Mouse (Mus musculus) CH12.LX (cell line): ENCODE measurements around the gene Cc2d1a. TPM values are rescaled to one million over a fixed set of nuclear protein-coding genes. Genes with fewer than 3 reads are reported as not detected.

ENCODE experiments used
- DNase-seq: peaks from one replicate; pipeline ENCODE4 v3.0.0-alpha.2; 2013; ENCODE audit errors: extremely low read depth
- H3K27ac ChIP-seq: 2 replicates; pipeline ENCODE4 v1.5.1; 2012; ENCODE audit warnings: low read depth, mild to moderate bottlenecking, control low read depth, moderate library complexity; ENCODE audit not compliant: insufficient read depth
- H3K27me3 ChIP-seq: replicated peaks from 2 replicates; pipeline ENCODE3; 2012; ENCODE audit warnings: inconsistent platforms
- H3K36me3 ChIP-seq, 2 experiments: replicated peaks in 1 of 2; 2 replicates each; pipeline versions ENCODE3 to v1.6.1; 2012; ENCODE audit warnings: inconsistent platforms in 1 of 2, low read length in 1 of 2, mild to moderate bottlenecking in 1 of 2, mixed read lengths in 1 of 2, moderate library complexity in 1 of 2; ENCODE audit not compliant: control insufficient read depth in 1 of 2, insufficient read depth in 1 of 2
- H3K4me1 ChIP-seq, 2 experiments: 2 replicates each; pipeline ENCODE4 v1.6.1; 2012; ENCODE audit warnings: inconsistent platforms in 1 of 2, moderate library complexity in 1 of 2; ENCODE audit not compliant: insufficient read depth in 2 of 2, control insufficient read depth in 1 of 2
- H3K4me2 ChIP-seq: 2 replicates; pipeline ENCODE4 v1.6.1; 2012; ENCODE audit warnings: low read depth, mild to moderate bottlenecking, control low read depth; ENCODE audit not compliant: poor library complexity, insufficient read depth, severe bottlenecking
- H3K4me3 ChIP-seq, 3 experiments: fragments of 150-350 bp in 1 of 3; sonication (generic) in 1 of 3; replicated peaks in 1 of 3; 2 replicates each; pipeline versions ENCODE3 to v1.5.1; 2011 to 2012; ENCODE audit warnings: low read depth in 2 of 3, low read length in 2 of 3, mild to moderate bottlenecking in 2 of 3, moderate library complexity in 2 of 3, control low read depth in 1 of 3, improper control_type of control experiment in 1 of 3, inconsistent platforms in 1 of 3, mixed read lengths in 1 of 3; ENCODE audit not compliant: poor library complexity in 1 of 3
- H3K79me2 ChIP-seq: replicated peaks from 2 replicates; pipeline ENCODE4 v1.6.1; 2012; ENCODE audit warnings: mild to moderate bottlenecking, moderate library complexity; ENCODE audit not compliant: control insufficient read depth, poor library complexity, insufficient read depth, severe bottlenecking; ENCODE audit errors: extremely low read depth
- H3K9ac ChIP-seq: 2 replicates; pipeline ENCODE4 v1.6.1; 2012; ENCODE audit warnings: low read depth, mild to moderate bottlenecking, control low read depth, moderate library complexity; ENCODE audit not compliant: insufficient read depth
- H3K9me3 ChIP-seq: replicated peaks from 2 replicates; pipeline ENCODE3; 2012; ENCODE audit warnings: low read length, inconsistent platforms, mixed read lengths
- CHD2 ChIP-seq: IDR thresholded peaks from 2 replicates; pipeline ENCODE4 v1.6.1; 2011; ENCODE audit warnings: low read length, improper control_type of control experiment
- CTCF ChIP-seq, 2 experiments: IDR thresholded peaks in 1 of 2; conservative IDR thresholded peaks in 1 of 2; 2 replicates each; pipeline ENCODE4 v1.5.1; 2011 to 2012; ENCODE audit warnings: low read depth in 2 of 2, low read length in 2 of 2, improper control_type of control experiment in 1 of 2, inconsistent platforms in 1 of 2, mild to moderate bottlenecking in 1 of 2, moderate library complexity in 1 of 2
- EP300 ChIP-seq: IDR thresholded peaks from 2 replicates; pipeline ENCODE4 v1.6.1; 2011; ENCODE audit warnings: low read length, improper control_type of control experiment
- ETS1 ChIP-seq: conservative IDR thresholded peaks from 2 replicates; pipeline ENCODE4 v1.6.1; 2012; ENCODE audit warnings: low read depth, mild to moderate bottlenecking, inconsistent platforms, low read length, improper control_type of control experiment, moderate library complexity
- IRF4 ChIP-seq: IDR thresholded peaks from 2 replicates; pipeline ENCODE4 v1.6.1; 2014; ENCODE audit warnings: low read depth, mild to moderate bottlenecking, inconsistent platforms, low read length, improper control_type of control experiment
- JUND ChIP-seq: conservative IDR thresholded peaks from 2 replicates; pipeline ENCODE4 v1.6.1; 2011; ENCODE audit warnings: low read depth, low read length, improper control_type of control experiment
- MAX ChIP-seq: IDR thresholded peaks from 2 replicates; pipeline ENCODE4 v1.6.1; 2011; ENCODE audit warnings: low read length, improper control_type of control experiment
- MEF2A ChIP-seq: IDR thresholded peaks from 2 replicates; pipeline ENCODE4 v1.6.1; 2014; ENCODE audit warnings: low read depth, mild to moderate bottlenecking, inconsistent platforms, low read length, improper control_type of control experiment, borderline replicate concordance
- MXI1 ChIP-seq: IDR thresholded peaks from 2 replicates; pipeline ENCODE4 v1.6.1; 2011; ENCODE audit warnings: mild to moderate bottlenecking, low read depth, low read length, improper control_type of control experiment
- MYC ChIP-seq: IDR thresholded peaks from 2 replicates; pipeline ENCODE4 v1.6.1; 2011; ENCODE audit warnings: low read depth, mild to moderate bottlenecking, improper control_type of control experiment, low read length
- POLR2A ChIP-seq: IDR thresholded peaks from 2 replicates; pipeline ENCODE4 v1.6.1; 2011; ENCODE audit warnings: low read depth, mild to moderate bottlenecking, improper control_type of control experiment, low read length
- POLR2AphosphoS2 ChIP-seq: IDR thresholded peaks from 2 replicates; pipeline ENCODE4 v1.6.1; 2011; ENCODE audit warnings: low read depth, low read length, improper control_type of control experiment
- RCOR1 ChIP-seq: conservative IDR thresholded peaks from 2 replicates; pipeline ENCODE4 v1.6.1; 2012; ENCODE audit warnings: low read depth, mild to moderate bottlenecking, inconsistent platforms, low read length, improper control_type of control experiment
- SMC3 ChIP-seq: IDR thresholded peaks from 2 replicates; pipeline ENCODE4 v1.6.1; 2011; ENCODE audit warnings: low read depth, low read length, improper control_type of control experiment
- ZC3H11A ChIP-seq: IDR thresholded peaks from 2 replicates; pipeline ENCODE4 v1.6.1; 2012; ENCODE audit warnings: low read depth, mild to moderate bottlenecking, inconsistent platforms, low read length, improper control_type of control experiment
- ZKSCAN1 ChIP-seq: IDR thresholded peaks from 2 replicates; pipeline ENCODE4 v1.6.1; 2012; ENCODE audit warnings: low read depth, inconsistent platforms, low read length, improper control_type of control experiment, borderline replicate concordance
- ZNF384 ChIP-seq: IDR thresholded peaks from 2 replicates; pipeline ENCODE4 v1.6.1; 2012; ENCODE audit warnings: low read depth, low read length, improper control_type of control experiment, inconsistent platforms
- dilution Hi-C: fragments of 300-500 bp; cut with MboI; formaldehyde crosslinking; loops from 2 replicates; pipeline ENCODE4 v1.14.3; 2020; ENCODE audit warnings: low sequenced_read_pairs; ENCODE audit not compliant: extremely low pct_unique_long_range_greater_than_20kb, extremely low pct_ligation_motif_present
- in situ Hi-C: fragments of 300-500 bp; cut with MboI; formaldehyde crosslinking; loops from 3 replicates; pipeline ENCODE4 v1.14.3; 2019; ENCODE audit warnings: low sequenced_read_pairs, low pct_ligation_motif_present, low pct_unique_long_range_greater_than_20kb, mixed read lengths
- polyA plus RNA-seq: library from polyadenylated mRNA; unstranded; fragments of >175 nt; gene quantifications from 2 replicates; pipeline ENCODE4 v1.2.1, GENCODE M21; 2012; ENCODE audit warnings: low read depth; ENCODE audit not compliant: insufficient read length
- total RNA-seq, 2 experiments: library from RNA; depleted of rRNA; stranded (reverse); fragments of 300-350 nt in 1 of 2; fragments of >200 nt in 1 of 2; gene quantifications; 2 replicates each; pipeline ENCODE4 v1.2.3; 2012 to 2014

Gene Cc2d1a
- total and polyA plus RNA-seq, 3 experiments, result 2.8 to 11.4 (median 7.8) TPM

GRCm38 (mm10) chr8:84148531-84148850 is 755 bp upstream of the Cc2d1a start:
- H3K9me3 ChIP-seq, result peaks cover 3% of the 10 kb centered on the region
- DNase-seq, result no peak
- no peak overlapping the region for H3K4me2 ChIP-seq
- TF ChIP-seq IRF4 (no peak), MEF2A (no peak), POLR2A (no peak), MXI1 (no peak), ZKSCAN1 (no peak), SMC3 (no peak)
- TF ChIP-seq, all 38 proteins: peak for 0
- H3K36me3 ChIP-seq, result peaks cover 7 to 28% of the 10 kb centered on the region in 2 experiments
- no peak overlapping the region for H3K4me3 ChIP-seq
- dilution Hi-C loops (no loop called here), in situ Hi-C loops (no loop called here)
- no peak overlapping the region for H3K27ac ChIP-seq
- H3K27me3 ChIP-seq, result peaks cover 8% of the 10 kb centered on the region
- H3K4me1 ChIP-seq, result peaks cover 4 to 20% of the 10 kb centered on the region in 2 experiments; a peak in 3 of 4 replicates
- 0 out of 2 replicates have a peak, but pooled peaks cover 3% of the 10 kb centered on the region for H3K79me2 ChIP-seq
- H3K9ac ChIP-seq, result no peak overlapping the region

DNA sequence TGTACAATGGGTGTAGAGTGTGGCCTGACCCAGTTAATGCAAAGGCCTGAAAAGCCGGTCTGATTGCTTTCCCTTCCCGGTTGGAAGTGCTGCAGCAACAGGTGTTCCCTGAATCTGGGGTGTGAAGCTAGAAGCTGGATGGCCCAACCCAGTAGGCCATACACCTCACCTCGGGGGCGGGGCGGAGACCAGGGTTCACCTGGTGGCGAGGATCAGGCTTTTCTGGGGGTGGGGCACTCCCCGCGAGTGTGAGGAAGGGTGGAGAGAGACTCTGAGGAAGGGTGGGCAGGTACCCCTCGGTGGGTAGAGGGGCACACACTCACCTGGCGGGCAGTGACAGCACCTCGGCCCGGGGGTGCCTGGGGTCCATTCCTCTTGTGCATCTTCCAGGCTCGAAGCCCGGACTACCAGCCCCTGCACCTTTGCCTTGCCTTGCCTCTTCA is 391 bp downstream of the Cc2d1a start:
- Histone ChIP-seq H3K4me1 (peaks cover 4 to 20% of the 10 kb centered on the region in 2 experiments; a peak in 3 of 4 replicates), H3K27ac (no peak overlapping the region), H3K9ac (peak overlapping the region; percentile 58), H3K27me3 (peaks cover 8% of the 10 kb centered on the region), H3K4me3 (peak overlapping the region; percentile 81 to 88 (median 83)), H3K79me2 (0 out of 2 replicates have a peak, but pooled peaks cover 3% of the 10 kb centered on the region), H3K4me2 (peak overlapping the region; percentile 25; the same call in 1 of the 2 replicates), H3K9me3 (peaks cover 3% of the 10 kb centered on the region), H3K36me3 (peaks cover 19 to 39% of the 10 kb centered on the region in 2 experiments)
- peak; percentile 21 for DNase-seq
- in situ Hi-C loops (no loop called here), dilution Hi-C loops (no loop called here)
- TF ChIP-seq EP300 (no peak), POLR2AphosphoS2 (no peak), MAX (no peak), JUND (no peak), IRF4 (no peak), MYC (no peak), ETS1 (no peak), ZNF384 (no peak), CTCF (conservative IDR thresholded peaks at IDR 0.05 in 1 of 2, IDR thresholded peaks at IDR 0.05 in 1 of 2; ENCODE audit: low read depth in 2 of 2, low read length in 2 of 2) (no peak), CHD2 (no peak), MXI1 (no peak; the same call in 1 of the 2 replicates), RCOR1 (no peak), ZC3H11A (no peak), SMC3 (no peak)
